Mouse (Mus musculus) MEL (cell line): ENCODE data around the gene Cx3cr1. TPM values are rescaled to one million over a fixed set of nuclear protein-coding genes. Genes with fewer than 3 reads are reported as not detected.

Experiments
- DNase-seq: peaks from one replicate; pipeline ENCODE4 v3.0.0; 2011; ENCODE audit warnings: low read depth, low spot score
- H3K27ac ChIP-seq: 2 replicates; pipeline ENCODE4 v1.5.1; 2012; ENCODE audit warnings: low read depth, mild to moderate bottlenecking, control low read depth, low read length, moderate library complexity; ENCODE audit not compliant: control insufficient read depth
- H3K27me3 ChIP-seq, 2 experiments: fragments of 150-350 bp in 1 of 2; sonication (generic) in 1 of 2; 2 replicates each; pipeline ENCODE4 v1.6.1; 2012; ENCODE audit warnings: low read length in 2 of 2, mild to moderate bottlenecking in 2 of 2, improper control_type of control experiment in 1 of 2, moderate library complexity in 1 of 2; ENCODE audit not compliant: insufficient read depth in 2 of 2, control insufficient read depth in 1 of 2
- H3K36me3 ChIP-seq, 2 experiments: 2 replicates each; pipeline ENCODE4 v1.6.1; 2012 to 2014; ENCODE audit warnings: low read length in 2 of 2, improper control_type of control experiment in 1 of 2, inconsistent platforms in 1 of 2, mild to moderate bottlenecking in 1 of 2; ENCODE audit not compliant: insufficient read depth in 2 of 2, control insufficient read depth in 1 of 2
- H3K4me1 ChIP-seq, 2 experiments: fragments of 150-350 bp in 1 of 2; sonication (generic) in 1 of 2; 2 replicates each; pipeline ENCODE4 v1.6.1; 2012; ENCODE audit warnings: low read length in 2 of 2, improper control_type of control experiment in 1 of 2, mild to moderate bottlenecking in 1 of 2; ENCODE audit not compliant: insufficient read depth in 2 of 2, control insufficient read depth in 1 of 2
- H3K4me3 ChIP-seq, 2 experiments: fragments of 150-350 bp in 1 of 2; sonication (generic) in 1 of 2; 2 replicates each; pipeline ENCODE4 v1.5.1; 2012; ENCODE audit warnings: low read depth in 2 of 2, low read length in 2 of 2, mild to moderate bottlenecking in 2 of 2, moderate library complexity in 2 of 2, control low read depth in 1 of 2, improper control_type of control experiment in 1 of 2; ENCODE audit not compliant: control insufficient read depth in 1 of 2, insufficient read depth in 1 of 2
- H3K79me2 ChIP-seq: 2 replicates; pipeline ENCODE4 v1.6.1; 2012; ENCODE audit warnings: mild to moderate bottlenecking, low read length, moderate library complexity; ENCODE audit not compliant: control insufficient read depth, poor library complexity, insufficient read depth
- H3K9ac ChIP-seq: 2 replicates; pipeline ENCODE4 v1.6.1; 2012; ENCODE audit warnings: low read depth, mild to moderate bottlenecking, control low read depth, low read length, moderate library complexity; ENCODE audit not compliant: control insufficient read depth, poor library complexity, severe bottlenecking
- H3K9me3 ChIP-seq: fragments of 150-350 bp; sonication (generic); replicated peaks from 2 replicates; pipeline ENCODE4 v1.6.1; 2012; ENCODE audit warnings: mild to moderate bottlenecking, low read length, improper control_type of control experiment, moderate library complexity; ENCODE audit not compliant: insufficient read depth
- CHD2 ChIP-seq: IDR thresholded peaks from 2 replicates; pipeline ENCODE4 v1.6.1; 2011; ENCODE audit warnings: low read length, improper control_type of control experiment
- E2F4 ChIP-seq: IDR thresholded peaks from 2 replicates; pipeline ENCODE4 v1.6.1; 2011; ENCODE audit warnings: low read depth, low read length, improper control_type of control experiment, borderline replicate concordance
- EP300 ChIP-seq, 2 experiments: IDR thresholded peaks; 2 replicates each; pipeline ENCODE4 v1.6.1; 2011; ENCODE audit warnings: improper control_type of control experiment in 2 of 2, low read length in 2 of 2, low read depth in 1 of 2, mild to moderate bottlenecking in 1 of 2
- GATA1 ChIP-seq: IDR thresholded peaks from 2 replicates; pipeline ENCODE4 v1.6.1; 2011; ENCODE audit warnings: low read depth, low read length, improper control_type of control experiment
- HCFC1 ChIP-seq: IDR thresholded peaks from 2 replicates; pipeline ENCODE4 v1.6.1; 2012; ENCODE audit warnings: low read depth, mild to moderate bottlenecking, inconsistent platforms, low read length, improper control_type of control experiment, moderate library complexity
- JUND ChIP-seq: IDR thresholded peaks from 2 replicates; pipeline ENCODE4 v1.6.1; 2011; ENCODE audit warnings: low read depth, mild to moderate bottlenecking, improper control_type of control experiment, low read length
- KAT2A ChIP-seq: conservative IDR thresholded peaks from 2 replicates; pipeline ENCODE4 v1.6.1; 2012; ENCODE audit warnings: low read depth, low read length, improper control_type of control experiment, inconsistent platforms
- MAX ChIP-seq: IDR thresholded peaks from 2 replicates; pipeline ENCODE4 v1.6.1; 2011; ENCODE audit warnings: low read length, improper control_type of control experiment
- MAZ ChIP-seq: IDR thresholded peaks from 2 replicates; pipeline ENCODE4 v1.6.1; 2012; ENCODE audit warnings: low read depth, mild to moderate bottlenecking, inconsistent platforms, low read length, improper control_type of control experiment
- MXI1 ChIP-seq: IDR thresholded peaks from 2 replicates; pipeline ENCODE4 v1.6.1; 2011; ENCODE audit warnings: mild to moderate bottlenecking, low read depth, low read length, improper control_type of control experiment
- MYB ChIP-seq: IDR thresholded peaks from 2 replicates; pipeline ENCODE4 v1.6.1; 2011; ENCODE audit warnings: mild to moderate bottlenecking, low read depth, low read length, improper control_type of control experiment
- MYC ChIP-seq: IDR thresholded peaks from 2 replicates; pipeline ENCODE4 v1.6.1; 2011; ENCODE audit warnings: low read depth, mild to moderate bottlenecking, low read length, improper control_type of control experiment, moderate library complexity
- NRF1 ChIP-seq: IDR thresholded peaks from 2 replicates; pipeline ENCODE4 v1.6.1; 2014; ENCODE audit warnings: low read depth, mild to moderate bottlenecking, inconsistent platforms, low read length, improper control_type of control experiment, moderate library complexity; ENCODE audit not compliant: poor library complexity, insufficient read depth, severe bottlenecking
- POLR2AphosphoS2 ChIP-seq: IDR thresholded peaks from 2 replicates; pipeline ENCODE4 v1.6.1; 2011; ENCODE audit warnings: low read length, improper control_type of control experiment
- SIN3A ChIP-seq: IDR thresholded peaks from 2 replicates; pipeline ENCODE4 v1.6.1; 2012; ENCODE audit warnings: low read length, improper control_type of control experiment, inconsistent platforms
- SMC3 ChIP-seq: IDR thresholded peaks from 2 replicates; pipeline ENCODE4 v1.6.1; 2011; ENCODE audit warnings: low read depth, low read length, improper control_type of control experiment
- TAL1 ChIP-seq: IDR thresholded peaks from 2 replicates; pipeline ENCODE4 v1.6.1; 2012; ENCODE audit warnings: mild to moderate bottlenecking, inconsistent platforms, low read length, moderate library complexity, mixed read lengths
- TBP ChIP-seq: IDR thresholded peaks from 2 replicates; pipeline ENCODE4 v1.8.0; 2011; ENCODE audit warnings: low read depth, low read length, improper control_type of control experiment
- ZKSCAN1 ChIP-seq: IDR thresholded peaks from 2 replicates; pipeline ENCODE4 v1.6.1; 2012; ENCODE audit warnings: low read depth, mild to moderate bottlenecking, inconsistent platforms, low read length, improper control_type of control experiment, moderate library complexity
- ZMIZ1 ChIP-seq: IDR thresholded peaks from 2 replicates; pipeline ENCODE4 v1.6.1; 2012; ENCODE audit warnings: low read depth, mild to moderate bottlenecking, inconsistent platforms, low read length, improper control_type of control experiment, moderate library complexity
- polyA plus RNA-seq, 2 experiments: library from polyadenylated mRNA; stranded (reverse) in 1 of 2; unstranded in 1 of 2; fragments of >175 nt in 1 of 2; fragments of >200 nt in 1 of 2; gene quantifications; 2 replicates each; pipeline versions ENCODE4 v1.2.1 to v1.2.4; 2012; ENCODE audit warnings: low replicate concordance in 2 of 2, low read depth in 1 of 2; ENCODE audit not compliant: insufficient read length in 2 of 2, insufficient read depth in 1 of 2, missing spikeins in 1 of 2
- total RNA-seq: library from RNA; depleted of rRNA; stranded (reverse); fragments of 300-350 nt; gene quantifications from 2 replicates; pipeline ENCODE4 v1.2.3, GENCODE M21; 2012

Cx3cr1 gene
- total and polyA plus RNA-seq, 3 experiments, result not detected

GRCm38 (mm10) chr9:119965186-119965585 lies 104.5 kb downstream of the Cx3cr1 start:
- Histone ChIP-seq H3K9ac (no peak overlapping the region), H3K4me3 (no peak overlapping the region), H3K36me3 (no peaks in the 10 kb centered on the region; a peak in 1 of 4 replicates), H3K27ac (no peak overlapping the region), H3K9me3 (no peaks in the 10 kb centered on the region), H3K4me1 (peaks cover 8 to 14% of the 10 kb centered on the region in 2 experiments; a peak in 3 of 4 replicates), H3K27me3 (no peaks in the 10 kb centered on the region), H3K79me2 (no peaks in the 10 kb centered on the region)
- no peak for DNase-seq
- no peak for TF ChIP-seq GATA1
- no peak for TF ChIP-seq MXI1
- no peak for TF ChIP-seq MAZ
- TF ChIP-seq KAT2A, result no peak
- TF ChIP-seq TAL1, result no peak
- no peak for TF ChIP-seq E2F4
- TF ChIP-seq TBP, result no peak
- no peak for TF ChIP-seq ZMIZ1
- no peak for TF ChIP-seq NRF1
- TF ChIP-seq JUND, result no peak
- TF ChIP-seq MAX, result no peak
- no peak for TF ChIP-seq SIN3A
- TF ChIP-seq ZKSCAN1, result no peak
- TF ChIP-seq EP300 (IDR thresholded peaks at IDR 0.05; ENCODE audit: low read depth in 1 of 2, low read length in 2 of 2), result no peak
- TF ChIP-seq CHD2, result no peak
- TF ChIP-seq MYC, result no peak

DNA sequence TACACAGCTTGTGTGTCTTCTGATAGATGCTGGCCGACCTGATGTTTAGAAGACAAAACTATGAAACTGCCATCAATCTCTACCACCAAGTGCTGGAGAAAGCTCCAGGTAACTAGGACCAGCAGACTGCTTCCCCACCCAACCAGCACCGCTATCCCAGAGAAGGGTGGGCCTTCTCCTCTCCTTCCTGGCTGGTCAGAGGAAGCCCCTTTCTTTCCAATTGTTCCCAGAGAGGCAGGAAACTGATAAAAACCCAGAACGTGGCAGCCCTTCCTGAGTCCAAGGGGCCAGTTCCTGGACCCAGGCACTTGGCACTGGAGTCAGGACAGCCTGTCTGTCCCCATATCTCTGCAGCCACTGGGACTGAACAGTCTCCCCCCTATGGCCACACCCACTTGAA lies 105.5 kb downstream of the Cx3cr1 start:
- Histone ChIP-seq H3K9ac (no peak overlapping the region), H3K27ac (no peak overlapping the region), H3K79me2 (no peaks in the 10 kb centered on the region), H3K9me3 (no peaks in the 10 kb centered on the region), H3K27me3 (no peaks in the 10 kb centered on the region), H3K36me3 (no peaks in the 10 kb centered on the region; a peak in 1 of 4 replicates), H3K4me1 (peaks cover 8 to 14% of the 10 kb centered on the region in 2 experiments; a peak in 3 of 4 replicates), H3K4me3 (no peak overlapping the region)
- no peak for TF ChIP-seq HCFC1
- no peak for TF ChIP-seq JUND
- TF ChIP-seq SMC3, result no peak
- no peak for TF ChIP-seq POLR2AphosphoS2
- TF ChIP-seq MYB, result no peak
- DNase-seq, result no peak
